8 mouse cellular contexts compared by ENCODE assay signal in genomic region chr10:79983670-79984069, GRCm38 (mm10). TPM values are rescaled to one million over a fixed set of nuclear protein-coding genes. Genes with fewer than 3 reads are reported as not detected.
A peak's percentile ranks its signal among the peaks of the same experiment; 100 is the strongest.
DNase-seq lines count a peak whose midpoint lies in the region; ATAC-seq and TF ChIP-seq lines count a peak whose summit lies in the region.

No protein-coding gene starts in this region.

- peaks cover 17% of the 10 kb centered on the region for H3K4me1 ChIP-seq in bone marrow macrophage, adult 2 months (ENCODE audit: control insufficient read depth, insufficient read depth, low read length)
- peaks cover 21% of the 10 kb centered on the region for H3K4me1 ChIP-seq in forebrain, embryonic 11.5 days (replicated peaks; ENCODE audit: control insufficient read depth, insufficient read depth, low read length)
- H3K4me1 ChIP-seq in lung, embryonic 14.5 days (ENCODE audit: insufficient read depth), result peaks cover 23% of the 10 kb centered on the region
- peaks cover 45% of the 10 kb centered on the region for H3K4me1 ChIP-seq in olfactory bulb, adult 2 months (ENCODE audit: control insufficient read depth, insufficient read depth, low read length)
- peaks cover 39% of the 10 kb centered on the region for H3K4me1 ChIP-seq in thymus, adult 2 months (replicated peaks; ENCODE audit: control insufficient read depth, insufficient read depth, low read length)

- no peak for TF ChIP-seq CTCF in bone marrow macrophage, adult 2 months (IDR thresholded peaks at IDR 0.05; ENCODE audit: low read depth, low read length)
- TF ChIP-seq CTCF in lung, embryonic 14.5 days (IDR thresholded peaks at IDR 0.05; ENCODE audit: low read depth), result no peak
- TF ChIP-seq CTCF in olfactory bulb, adult 2 months (IDR thresholded peaks at IDR 0.05; ENCODE audit: insufficient read depth, low read depth, low read length), result no peak
- no peak for TF ChIP-seq CTCF in thymus, adult 2 months (IDR thresholded peaks at IDR 0.05; ENCODE audit: borderline replicate concordance, control insufficient read depth, extremely low read depth, insufficient read depth, low read length, poor library complexity)

- intact Hi-C loops in heart, postnatal 10 days (cut with DNase I), result loop anchor here (2.0 kb wide), 1 partner anchor 23 kb away; the partner anchor contains the start of gene Wdr18

- H3K27me3 ChIP-seq in forebrain, embryonic 11.5 days (ENCODE audit: control insufficient read depth, insufficient read depth, low read length), result peaks cover 16% of the 10 kb centered on the region
- H3K27me3 ChIP-seq in lung, embryonic 14.5 days (ENCODE audit: insufficient read depth, low read length), result no peaks in the 10 kb centered on the region
- no peaks in the 10 kb centered on the region for H3K27me3 ChIP-seq in thymus, adult 2 months (ENCODE audit: control insufficient read depth, insufficient read depth, low read length)

- H3K9ac ChIP-seq in forebrain, embryonic 11.5 days (ENCODE audit: low read length), result peak overlapping the region; percentile 86
- peak overlapping the region; percentile 89 for H3K9ac ChIP-seq in lung, embryonic 14.5 days

- peak overlapping the region; percentile 90 for H3K4me3 ChIP-seq in bone marrow macrophage, adult 2 months (ENCODE audit: insufficient read depth, low read length)
- peak overlapping the region; percentile 91 for H3K4me3 ChIP-seq in forebrain, embryonic 11.5 days (ENCODE audit: low read depth, low read length)
- H3K4me3 ChIP-seq in lung, embryonic 14.5 days (ENCODE audit: low read depth, low read length), result peak overlapping the region; percentile 85
- peak overlapping the region; percentile 73 for H3K4me3 ChIP-seq in olfactory bulb, adult 2 months (ENCODE audit: insufficient read depth, low read depth, low read length)
- H3K4me3 ChIP-seq in thymus, adult 2 months (ENCODE audit: control insufficient read depth, insufficient read depth, low read length), result peak overlapping the region; percentile 72

- DNase-seq in CD4-positive helper T cell, adult 2 months (ENCODE audit: low read depth, low spot score), result peak; percentile 87
- peak; percentile 85 for DNase-seq in forebrain, embryonic 11.5 days (ENCODE audit: low spot score)
- peak; percentile 59 to 76 for DNase-seq in heart, postnatal 10 days
- DNase-seq in layer of hippocampus, adult 8-10 months (ENCODE audit: low spot score in 2 of 2), result peak; percentile 65 to 67
- peak; percentile 63 for DNase-seq in lung, embryonic 14.5 days
- DNase-seq in thymus, adult 2 months, result peak; percentile 66

- TF ChIP-seq POLR2A in bone marrow macrophage, adult 2 months (IDR thresholded peaks at IDR 0.05; ENCODE audit: borderline replicate concordance, low read depth, low read length), result no peak
- no peak for TF ChIP-seq POLR2A in olfactory bulb, adult 2 months (IDR thresholded peaks at IDR 0.05; ENCODE audit: insufficient read depth, low read depth, low read length)
- TF ChIP-seq POLR2A in thymus, adult 2 months (IDR thresholded peaks at IDR 0.05; ENCODE audit: control insufficient read depth, extremely low read depth, insufficient read depth, low read length, poor library complexity), result no peak

- no peaks in the 10 kb centered on the region for H3K9me3 ChIP-seq in forebrain, embryonic 11.5 days (ENCODE audit: control insufficient read depth, low read length)
- no peaks in the 10 kb centered on the region for H3K9me3 ChIP-seq in lung, embryonic 14.5 days (ENCODE audit: low read depth, low read length)

- peak overlapping the region; percentile 60 for H3K27ac ChIP-seq in bone marrow macrophage, adult 2 months (ENCODE audit: insufficient read depth, low read depth, low read length)
- H3K27ac ChIP-seq in forebrain, embryonic 11.5 days (ENCODE audit: low read depth, low read length), result peak overlapping the region; percentile 91; the same call in 1 of the 2 replicates
- H3K27ac ChIP-seq in lung, embryonic 14.5 days (ENCODE audit: low read depth), result peak overlapping the region; percentile 99
- 0 out of 2 replicates have a peak overlapping the region, but pooled peaks have one; percentile 12 for H3K27ac ChIP-seq in olfactory bulb, adult 2 months (ENCODE audit: insufficient read depth, low read depth, low read length)
- peak overlapping the region; percentile 36; the same call in 1 of the 2 replicates for H3K27ac ChIP-seq in thymus, adult 2 months (ENCODE audit: control insufficient read depth, insufficient read depth, low read length)

- H3K4me2 ChIP-seq in forebrain, embryonic 11.5 days (ENCODE audit: low read depth, low read length, severe bottlenecking), result peak overlapping the region; percentile 74
- H3K4me2 ChIP-seq in lung, embryonic 14.5 days, result peak overlapping the region; percentile 76

- no peaks in the 10 kb centered on the region; the same call in 1 of the 2 replicates for H3K36me3 ChIP-seq in forebrain, embryonic 11.5 days (ENCODE audit: control insufficient read depth, insufficient read depth, low read length)
- peaks cover 29% of the 10 kb centered on the region for H3K36me3 ChIP-seq in lung, embryonic 14.5 days (ENCODE audit: insufficient read depth)
- no peaks in the 10 kb centered on the region for H3K36me3 ChIP-seq in thymus, adult 2 months (ENCODE audit: control insufficient read depth, insufficient read depth, low read length)

- WGBS in forebrain, embryonic 11.5 days, result under 1% methylated on average over 21 of the region's 21 CpGs
- under 1% methylated on average over 21 of the region's 21 CpGs for WGBS in lung, embryonic 14.5 days
- 1% methylated on average over 21 of the region's 21 CpGs for WGBS in olfactory bulb, adult 2 months
- under 1% methylated on average over 21 of the region's 21 CpGs for WGBS in thymus, adult 2 months

- no peak for ATAC-seq in forebrain, embryonic 11.5 days (replicated peaks; ENCODE audit: low FRiP score)
- no peak for ATAC-seq in lung, embryonic 14.5 days (ENCODE audit: insufficient read depth)

RNA-seq across cellular contexts. Expression of gene Tmem259, which starts 0.5 kb away (rescaled TPM):
- polyA plus RNA-seq in bone marrow macrophage, adult 2 months (2012; ENCODE audit: insufficient read depth, insufficient read length, missing spikeins), result 86.5 and 101 TPM in 2 replicates
- polyA plus RNA-seq in forebrain, embryonic 11.5 days (2014; fragmentation: Nextera tagmentation; extraction: Ambion mirVana), result 17.8 and 18.6 TPM in 2 replicates
- total RNA-seq in heart, postnatal 10 days (2021), result 100 to 1,000 TPM; 126 to 132 TPM
- total RNA-seq in layer of hippocampus, adult 8-10 months (2022), result 100 to 1,000 TPM; 111 to 119 (median 116) TPM
- 19.3 and 23.4 TPM in 2 replicates for polyA plus RNA-seq in lung, embryonic 14.5 days (2014; fragmentation: Nextera tagmentation; extraction: Ambion mirVana)
- not detected in 2 replicates for polyA plus RNA-seq in olfactory bulb, adult 2 months (2012; ENCODE audit: insufficient read depth, insufficient read length, low replicate concordance, missing spikeins)
- polyA plus RNA-seq in thymus, adult 2 months (2012; rRNA removed), result 540 and 566 TPM in 2 replicates

RNA-seq across cellular contexts. Expression of gene Cnn2, which starts 4.7 kb away (rescaled TPM):
- 37.5 and 41.5 TPM in 2 replicates for polyA plus RNA-seq in bone marrow macrophage, adult 2 months (2012; ENCODE audit: insufficient read depth, insufficient read length, missing spikeins)
- 160 and 182 TPM in 2 replicates for polyA plus RNA-seq in forebrain, embryonic 11.5 days (2014; fragmentation: Nextera tagmentation; extraction: Ambion mirVana)
- 10 to 100 TPM; 60.3 to 65.6 TPM for total RNA-seq in heart, postnatal 10 days (2021)
- total RNA-seq in layer of hippocampus, adult 8-10 months (2022), result 1 to 10 TPM; 5.3 to 9.8 (median 6.6) TPM
- polyA plus RNA-seq in lung, embryonic 14.5 days (2014; fragmentation: Nextera tagmentation; extraction: Ambion mirVana), result 354 and 364 TPM in 2 replicates
- polyA plus RNA-seq in olfactory bulb, adult 2 months (2012; ENCODE audit: insufficient read depth, insufficient read length, low replicate concordance, missing spikeins), result 124 and 250 TPM in 2 replicates
- polyA plus RNA-seq in thymus, adult 2 months (2012; rRNA removed), result 239 and 245 TPM in 2 replicates

RNA-seq across cellular contexts. Expression of gene Abca7, which starts 12.6 kb away (rescaled TPM):
- polyA plus RNA-seq in bone marrow macrophage, adult 2 months (2012; ENCODE audit: insufficient read depth, insufficient read length, missing spikeins), result 24.6 and 27.5 TPM in 2 replicates
- polyA plus RNA-seq in forebrain, embryonic 11.5 days (2014; fragmentation: Nextera tagmentation; extraction: Ambion mirVana), result 3.4 and 3.9 TPM in 2 replicates
- total RNA-seq in heart, postnatal 10 days (2021), result 1 to 10 TPM; 7.8 to 8.2 TPM
- total RNA-seq in layer of hippocampus, adult 8-10 months (2022), result 10 to 100 TPM; 12.4 to 13.6 (median 13.3) TPM
- polyA plus RNA-seq in lung, embryonic 14.5 days (2014; fragmentation: Nextera tagmentation; extraction: Ambion mirVana), result 3.0 and 3.5 TPM in 2 replicates
- not detected in 2 replicates for polyA plus RNA-seq in olfactory bulb, adult 2 months (2012; ENCODE audit: insufficient read depth, insufficient read length, low replicate concordance, missing spikeins)
- 79.5 and 83.5 TPM in 2 replicates for polyA plus RNA-seq in thymus, adult 2 months (2012; rRNA removed)

RNA-seq across cellular contexts. Expression of gene Grin3b, which starts 13.2 kb away (rescaled TPM):
- 0.65 and 0.91 TPM in 2 replicates for polyA plus RNA-seq in bone marrow macrophage, adult 2 months (2012; ENCODE audit: insufficient read depth, insufficient read length, missing spikeins)
- 0.29 and 0.33 TPM in 2 replicates for polyA plus RNA-seq in forebrain, embryonic 11.5 days (2014; fragmentation: Nextera tagmentation; extraction: Ambion mirVana)
- total RNA-seq in heart, postnatal 10 days (2021), result not detected
- total RNA-seq in layer of hippocampus, adult 8-10 months (2022), result under 1 TPM in 2 of 4 experiments, not detected in 2; 0.19 to 0.20 TPM
- 0.30 and 0.41 TPM in 2 replicates for polyA plus RNA-seq in lung, embryonic 14.5 days (2014; fragmentation: Nextera tagmentation; extraction: Ambion mirVana)
- polyA plus RNA-seq in olfactory bulb, adult 2 months (2012; ENCODE audit: insufficient read depth, insufficient read length, low replicate concordance, missing spikeins), result not detected in 2 replicates
- polyA plus RNA-seq in thymus, adult 2 months (2012; rRNA removed), result 0.07 and 0.14 TPM in 2 replicates

RNA-seq across cellular contexts. Expression of gene Wdr18, which starts 23.7 kb away (rescaled TPM):
- polyA plus RNA-seq in bone marrow macrophage, adult 2 months (2012; ENCODE audit: insufficient read depth, insufficient read length, missing spikeins), result 32.2 and 35.8 TPM in 2 replicates
- 111 and 112 TPM in 2 replicates for polyA plus RNA-seq in forebrain, embryonic 11.5 days (2014; fragmentation: Nextera tagmentation; extraction: Ambion mirVana)
- total RNA-seq in heart, postnatal 10 days (2021), result 10 to 100 TPM; 22.7 to 23.4 TPM
- total RNA-seq in layer of hippocampus, adult 8-10 months (2022), result 10 to 100 TPM; 42.9 to 50.8 (median 48.6) TPM
- polyA plus RNA-seq in lung, embryonic 14.5 days (2014; fragmentation: Nextera tagmentation; extraction: Ambion mirVana), result 113 and 124 TPM in 2 replicates
- polyA plus RNA-seq in olfactory bulb, adult 2 months (2012; ENCODE audit: insufficient read depth, insufficient read length, low replicate concordance, missing spikeins), result not detected in 2 replicates
- polyA plus RNA-seq in thymus, adult 2 months (2012; rRNA removed), result 68.1 and 74.5 TPM in 2 replicates

Comparison
In these comparisons a context has a peak if more than half of its experiments do, and no peak if none do; other contexts are left out.
1. H3K27ac ChIP-seq: peak in every context shown above with its lines; median percentile 99 in lung, embryonic 14.5 days; 91 in forebrain, embryonic 11.5 days; 60 in bone marrow macrophage, adult 2 months; 36 in thymus, adult 2 months; 12 in olfactory bulb, adult 2 months.
2. RNA of gene Tmem259, which starts 0.5 kb away (polyA plus RNA-seq): 540 to 566 TPM in thymus, adult 2 months, 86.5 to 101 TPM in bone marrow macrophage, adult 2 months, 19.3 to 23.4 TPM in lung, embryonic 14.5 days and 17.8 to 18.6 TPM in forebrain, embryonic 11.5 days; not detected in olfactory bulb, adult 2 months; every median in the first group is over 10 times any median in the second.
3. Peak in every context shown above with its lines, with median percentiles within 50 percentile points of each other: DNase-seq and H3K4me3 ChIP-seq.